Mouse (Mus musculus): Measurements from ENCODE around the gene Pou2f2.

Gene Pou2f2

GRCm38 (mm10) chr7:25105411-25106160, 73.9 kb downstream of the Pou2f2 start:
- peak; percentile 77 for DNase-seq (ENCODE audit: low read depth, low spot score)

- DNase-seq (ENCODE audit: low read depth, low spot score), result peak; percentile 51
These were observed 79.9 kb downstream of the Pou2f2 start for GRCm38 (mm10) chr7:25099581-25099980.

GRCm38 (mm10) chr7:25098169-25098568, 81.4 kb downstream of the Pou2f2 start:
- DNase-seq (ENCODE audit: low read depth, low spot score), result no peak

DNA sequence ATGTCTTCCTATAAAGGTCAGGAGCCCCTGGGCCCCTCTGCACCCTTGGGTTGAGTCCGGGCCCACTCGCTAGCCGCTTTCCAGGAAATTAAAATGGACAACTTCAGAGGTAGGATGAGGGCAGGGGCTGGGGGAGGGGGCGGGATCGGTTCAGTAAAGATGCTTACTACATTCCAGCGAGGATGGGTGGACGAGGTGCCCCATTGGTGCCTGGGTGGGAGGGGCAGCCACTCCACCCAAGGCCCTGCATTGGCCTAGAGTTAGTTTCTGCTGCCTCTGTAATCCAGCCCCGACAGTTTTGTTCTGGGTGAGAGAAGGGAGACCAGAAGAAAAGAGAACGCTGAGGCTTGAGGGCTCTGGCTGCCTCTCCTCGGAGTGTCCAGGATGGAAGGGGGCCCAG, 89.7 kb downstream of the Pou2f2 start:
- no peak for DNase-seq (ENCODE audit: low read depth, low spot score)

GRCm38 (mm10) chr7:25088968-25089367, 90.6 kb downstream of the Pou2f2 start:
- DNase-seq (ENCODE audit: low read depth, low spot score), result no peak

GRCm38 (mm10) chr7:25088531-25088930, 91.0 kb downstream of the Pou2f2 start:
- DNase-seq (ENCODE audit: low read depth, low spot score), result no peak

DNA sequence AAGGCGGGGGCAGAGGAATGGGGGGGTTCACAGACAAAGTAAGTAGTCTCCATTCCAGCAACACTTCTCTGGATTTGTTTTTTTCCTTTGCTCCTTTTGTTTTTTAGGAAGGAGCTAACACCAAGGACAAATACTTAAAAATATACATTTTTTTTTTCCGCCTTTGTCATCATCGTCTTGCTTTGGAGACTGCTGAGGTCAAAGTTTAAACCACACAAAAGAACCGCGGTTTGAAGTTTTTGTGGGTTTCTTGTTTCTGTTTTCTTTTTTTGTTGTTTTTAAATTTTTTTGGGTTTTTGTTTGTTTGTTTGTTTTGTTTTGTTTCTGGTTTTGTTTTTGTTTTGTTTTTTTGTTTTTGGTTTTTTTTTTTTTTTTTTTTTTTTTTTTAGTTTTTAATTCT, 91.6 kb downstream of the Pou2f2 start:
- DNase-seq (ENCODE audit: low read depth, low spot score), result no peak

DNA sequence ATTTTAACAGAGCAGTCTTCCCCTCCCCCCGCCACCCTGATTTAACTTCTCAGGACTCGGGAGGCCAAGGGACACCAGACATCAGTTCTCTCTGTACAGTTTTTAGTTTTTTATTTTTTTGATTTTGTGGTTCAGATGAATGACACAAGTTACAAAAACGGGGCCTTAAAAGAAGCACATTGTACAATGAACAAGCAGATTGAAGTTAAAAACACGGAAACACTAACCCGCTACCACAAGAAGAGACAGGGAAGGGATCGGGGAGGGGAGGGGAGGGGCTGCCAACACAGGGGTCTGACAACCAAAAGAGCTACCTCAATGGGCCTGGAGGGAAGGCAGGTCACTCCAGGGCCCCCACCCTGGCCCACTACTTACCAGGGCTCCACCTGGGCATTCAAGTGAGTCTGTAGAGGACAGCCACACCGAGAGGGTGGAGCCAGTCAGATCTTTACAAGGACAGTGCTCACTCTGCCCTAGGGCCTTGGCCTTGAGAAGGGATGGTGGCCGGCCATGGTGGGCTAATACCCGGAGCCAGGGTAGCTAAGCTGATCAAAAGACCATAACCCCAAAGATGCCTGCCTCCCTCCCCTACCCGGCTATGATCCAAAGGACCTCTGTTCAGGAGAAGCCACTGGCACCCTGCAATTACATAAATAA, 92.1 kb downstream of the Pou2f2 start:
- DNase-seq (ENCODE audit: low read depth, low spot score), result no peak

DNA sequence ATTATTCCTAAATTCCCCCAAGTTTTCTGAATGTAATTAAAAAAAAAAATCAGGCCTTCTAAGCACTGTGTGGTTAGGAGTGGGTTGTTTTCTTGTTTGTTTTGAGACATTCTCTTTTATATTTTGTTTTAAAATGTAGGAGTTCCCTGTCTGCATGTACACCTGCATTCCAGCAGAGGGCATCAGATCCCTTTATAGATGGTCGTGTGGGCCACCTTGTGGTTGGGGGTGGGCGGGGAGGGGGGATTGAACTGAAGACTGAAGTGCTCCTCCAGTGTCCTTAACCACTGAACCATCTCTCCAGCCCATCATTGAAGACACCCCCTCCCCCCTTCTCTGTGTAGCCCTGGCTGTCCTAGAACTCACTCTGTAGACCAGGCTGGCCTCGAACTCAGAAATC, 92.9 kb downstream of the Pou2f2 start:
- no peak for DNase-seq (ENCODE audit: low read depth, low spot score)

GRCm38 (mm10) chr7:25084621-25085020, 94.9 kb downstream of the Pou2f2 start:
- no peak for DNase-seq (ENCODE audit: low read depth, low spot score)

DNA sequence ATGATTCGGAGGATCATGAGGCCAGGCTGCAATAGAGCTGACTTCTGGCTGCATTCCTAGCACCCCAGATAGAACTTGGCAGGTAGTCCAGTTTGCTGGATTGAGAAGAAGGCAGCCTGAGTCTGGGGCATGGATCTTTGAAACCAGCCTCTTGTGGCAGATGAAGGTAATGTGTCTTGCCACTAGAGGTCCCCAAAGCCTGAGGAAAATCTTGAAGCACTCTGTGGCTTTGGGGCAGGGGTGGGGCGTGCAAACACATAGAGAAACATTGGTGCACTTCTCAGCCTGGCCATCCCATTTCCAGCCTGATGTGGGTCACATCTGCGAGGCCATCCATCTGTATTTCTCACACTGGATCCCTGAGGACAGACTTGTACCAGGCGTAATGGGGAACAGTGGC, 97.0 kb downstream of the Pou2f2 start:
- DNase-seq (ENCODE audit: low read depth, low spot score), result peak; percentile 69

DNA sequence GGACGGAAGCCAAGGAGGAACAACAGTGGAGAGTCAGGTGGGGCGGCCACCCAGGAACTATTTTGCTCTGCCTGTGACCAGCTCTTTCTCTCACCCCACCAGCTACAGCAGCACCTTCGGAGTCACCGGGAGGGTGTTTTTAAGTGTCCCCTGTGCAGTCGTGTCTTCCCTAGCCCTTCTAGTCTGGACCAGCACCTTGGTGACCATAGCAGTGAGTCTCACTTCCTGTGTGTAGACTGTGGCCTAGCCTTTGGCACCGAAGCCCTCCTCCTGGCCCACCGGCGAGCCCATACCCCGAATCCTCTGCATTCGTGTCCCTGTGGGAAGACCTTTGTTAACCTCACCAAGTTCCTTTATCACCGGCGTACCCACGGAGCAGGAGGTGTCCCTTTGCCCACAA, 99.1 kb downstream of the Pou2f2 start:
- DNase-seq (ENCODE audit: low read depth, low spot score), result no peak

- no peak for DNase-seq (ENCODE audit: low read depth, low spot score)
These were observed 100.0 kb downstream of the Pou2f2 start for GRCm38 (mm10) chr7:25079496-25080026.

DNA sequence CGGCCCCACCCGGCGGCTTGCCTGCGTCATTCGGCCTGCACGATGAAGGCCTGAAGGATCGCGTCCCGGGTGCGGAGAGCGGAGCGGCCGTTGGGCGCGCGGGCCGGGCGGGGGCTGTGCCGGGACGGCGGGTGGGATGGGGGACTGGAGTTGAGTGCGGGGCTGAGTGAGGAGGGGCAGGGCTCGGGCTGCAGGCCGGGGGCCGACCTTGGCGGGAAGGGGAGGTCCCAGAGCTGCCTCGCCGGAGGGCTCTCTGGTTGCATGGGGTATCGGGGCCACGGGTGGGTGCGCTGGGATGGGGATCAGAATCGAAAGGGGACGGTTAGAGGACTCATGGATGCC, 102.1 kb downstream of the Pou2f2 start:
- no peak for DNase-seq (ENCODE audit: low read depth, low spot score)

- peak; percentile 98 for DNase-seq (ENCODE audit: low read depth, low spot score)
These were observed 102.7 kb downstream of the Pou2f2 start for GRCm38 (mm10) chr7:25076663-25077413.

DNA sequence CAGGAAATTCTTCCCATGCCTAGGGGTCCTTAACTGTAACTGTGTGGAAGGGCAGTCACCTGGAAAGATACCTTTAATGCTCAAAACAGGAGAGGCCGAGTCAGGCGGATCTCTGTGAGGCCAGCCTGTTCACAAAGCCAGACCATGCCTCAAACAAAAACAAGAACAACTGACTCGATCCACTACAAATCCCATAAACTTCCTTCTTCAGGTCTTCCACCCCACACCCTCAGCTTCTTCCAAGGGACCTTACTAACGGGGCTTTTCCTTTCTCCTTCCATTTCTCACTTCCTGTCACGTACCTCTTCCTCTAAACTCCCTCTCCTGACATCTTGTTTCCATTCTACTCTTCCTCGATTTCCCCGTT, 103.2 kb downstream of the Pou2f2 start:
- DNase-seq (ENCODE audit: low read depth, low spot score), result no peak

DNA sequence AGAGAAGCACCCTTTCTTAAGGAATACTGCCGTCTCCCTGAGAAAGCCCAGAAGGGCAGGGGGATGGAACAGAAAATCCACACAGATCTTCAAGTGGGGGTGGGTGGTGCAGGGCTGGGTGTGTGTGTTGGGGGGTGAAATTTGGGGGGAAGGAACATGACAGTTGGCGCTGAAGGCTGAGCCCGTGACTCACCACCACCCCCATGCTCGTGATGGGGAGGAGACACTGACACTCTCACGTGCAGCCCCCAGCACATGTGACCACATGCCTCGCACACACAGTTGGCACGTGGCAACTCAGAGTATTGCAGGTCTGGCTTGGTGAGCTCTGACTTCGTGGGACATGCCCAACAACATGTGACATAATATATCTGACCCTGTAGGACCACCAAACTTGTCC, 105.6 kb downstream of the Pou2f2 start:
- DNase-seq (ENCODE audit: low read depth, low spot score), result no peak

DNA sequence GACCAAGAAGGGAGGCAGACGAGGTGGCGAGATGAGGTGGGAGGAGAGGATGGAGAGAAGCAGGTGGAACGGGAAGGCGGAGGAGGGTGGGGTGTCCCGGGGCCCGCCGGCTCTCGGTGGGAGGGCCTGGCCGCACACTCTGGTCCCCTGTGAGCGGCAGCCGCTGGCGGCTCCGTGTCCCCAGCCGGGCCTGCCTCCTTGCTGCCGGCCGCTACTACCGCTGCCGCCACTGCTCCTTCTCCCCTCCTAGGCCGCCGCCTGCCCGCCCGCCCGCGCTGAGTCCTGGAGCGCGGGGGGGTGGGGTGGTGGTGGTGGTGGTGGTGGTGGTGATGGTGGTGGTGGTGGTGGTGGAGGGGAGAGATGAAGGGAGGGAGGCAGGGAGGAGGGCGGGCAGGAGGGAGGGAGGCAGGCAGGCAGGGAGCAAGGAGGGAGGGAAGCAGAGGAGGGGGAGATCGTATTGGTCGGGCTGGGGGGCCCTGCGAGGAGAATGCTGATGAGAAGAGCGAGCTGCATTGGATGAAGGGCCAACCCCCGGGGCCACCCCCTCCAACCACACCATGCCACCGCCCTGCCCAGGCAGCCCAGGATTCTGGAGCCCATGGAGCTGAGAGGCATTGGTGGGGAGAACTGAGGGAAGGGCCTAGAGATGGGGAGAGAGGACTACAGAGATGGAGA, 106.7 kb downstream of the Pou2f2 start:
- DNase-seq (ENCODE audit: low read depth, low spot score), result peak; percentile 36

GRCm38 (mm10) chr7:25071979-25072715, 107.4 kb downstream of the Pou2f2 start, which contains the start of the genes Grik5 and Zfp574:
Grik5 (minus strand) TSS chr7:25072346.
Zfp574 (plus strand) TSS chr7:25072567.
- DNase-seq (ENCODE audit: low read depth, low spot score), result no peak

DNA sequence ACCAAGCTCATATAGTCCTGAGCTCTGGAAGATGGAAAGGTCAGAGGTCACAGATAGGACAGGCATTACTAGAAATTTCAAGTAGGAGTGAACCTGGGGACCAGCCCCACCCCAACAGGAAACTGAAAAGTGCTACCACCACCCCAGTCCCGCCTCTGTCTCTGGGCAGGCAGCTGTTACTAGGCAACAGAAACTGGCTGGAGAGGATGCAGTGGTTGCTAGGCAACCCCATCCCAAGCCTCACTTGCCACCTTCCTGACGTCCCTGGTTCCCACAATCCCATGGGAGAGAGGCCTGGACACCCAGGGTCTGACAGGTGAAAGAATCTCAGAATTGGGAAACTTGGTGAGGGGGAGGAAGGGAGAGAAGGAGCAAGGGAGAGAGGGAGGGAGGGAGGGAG, 110.8 kb downstream of the Pou2f2 start:
- DNase-seq (ENCODE audit: low read depth, low spot score), result no peak

Data from 3T3-L1 (cell line).